Mouse (Mus musculus) heart, adult 9 months (tissue): ENCODE results near the gene Lgals3bp.
A peak's percentile ranks its signal among the peaks of the same experiment; 100 is the strongest.

Experiments
- DNase-seq, 2 experiments: peaks; one replicate each; pipeline ENCODE4 v3.0.0; 2022; ENCODE audit warnings: low spot score in 2 of 2

Gene Lgals3bp

DNA sequence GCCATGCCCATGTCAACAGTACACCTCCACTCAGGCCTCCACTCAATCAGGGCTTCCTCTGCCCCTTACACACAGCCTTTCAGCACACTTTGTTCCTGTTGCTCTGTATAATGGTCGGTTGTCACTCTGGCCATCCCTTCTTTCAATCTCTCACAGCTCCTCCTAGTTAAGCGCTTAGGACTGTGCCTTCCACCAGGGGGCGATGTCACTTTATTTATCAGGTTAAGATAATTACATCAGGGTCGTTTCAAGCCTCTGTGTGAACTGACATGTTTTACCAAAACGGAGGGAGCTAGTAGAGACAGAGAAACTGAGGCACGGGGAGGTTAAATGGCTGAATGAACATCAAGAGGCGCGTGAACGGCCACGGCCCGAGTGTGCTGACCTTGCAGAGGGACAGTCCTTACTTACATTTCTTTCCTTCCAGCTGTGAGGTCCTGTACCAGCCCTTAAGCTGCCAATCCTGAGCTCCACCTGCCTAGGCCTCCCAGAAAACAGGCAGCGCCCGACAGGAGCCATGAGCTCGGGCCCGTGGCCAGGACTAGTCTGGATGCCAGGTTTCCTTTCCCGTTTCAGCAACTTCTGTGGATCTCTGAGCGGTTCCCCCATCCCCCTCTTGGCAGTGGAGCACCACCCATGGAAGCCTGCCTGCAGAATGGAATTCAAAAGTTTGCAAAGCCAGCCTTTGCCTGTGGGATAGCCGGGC, 21.5 kb upstream of the Lgals3bp start:
- peak; percentile 76 to 86 for DNase-seq

DNA sequence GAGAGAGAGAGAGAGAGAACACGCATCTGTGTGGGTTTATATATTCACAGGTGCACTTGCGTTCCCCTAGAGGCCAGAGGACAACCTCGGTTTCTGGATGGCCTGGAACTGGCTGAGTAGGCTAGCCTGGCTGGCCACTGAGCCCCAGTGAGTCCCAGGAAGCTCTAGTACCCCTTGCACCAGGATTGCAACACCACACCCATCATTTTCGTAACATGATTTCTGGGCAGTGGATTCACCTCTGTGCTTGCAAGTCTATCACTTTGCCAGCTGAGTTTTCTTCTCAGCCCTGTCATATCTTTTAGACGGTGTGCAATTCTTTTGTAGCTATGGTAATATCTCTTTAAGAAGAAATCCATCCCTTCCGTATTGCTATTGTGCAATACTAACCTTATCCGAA, 18.4 kb upstream of the Lgals3bp start:
- no peak for DNase-seq

DNA sequence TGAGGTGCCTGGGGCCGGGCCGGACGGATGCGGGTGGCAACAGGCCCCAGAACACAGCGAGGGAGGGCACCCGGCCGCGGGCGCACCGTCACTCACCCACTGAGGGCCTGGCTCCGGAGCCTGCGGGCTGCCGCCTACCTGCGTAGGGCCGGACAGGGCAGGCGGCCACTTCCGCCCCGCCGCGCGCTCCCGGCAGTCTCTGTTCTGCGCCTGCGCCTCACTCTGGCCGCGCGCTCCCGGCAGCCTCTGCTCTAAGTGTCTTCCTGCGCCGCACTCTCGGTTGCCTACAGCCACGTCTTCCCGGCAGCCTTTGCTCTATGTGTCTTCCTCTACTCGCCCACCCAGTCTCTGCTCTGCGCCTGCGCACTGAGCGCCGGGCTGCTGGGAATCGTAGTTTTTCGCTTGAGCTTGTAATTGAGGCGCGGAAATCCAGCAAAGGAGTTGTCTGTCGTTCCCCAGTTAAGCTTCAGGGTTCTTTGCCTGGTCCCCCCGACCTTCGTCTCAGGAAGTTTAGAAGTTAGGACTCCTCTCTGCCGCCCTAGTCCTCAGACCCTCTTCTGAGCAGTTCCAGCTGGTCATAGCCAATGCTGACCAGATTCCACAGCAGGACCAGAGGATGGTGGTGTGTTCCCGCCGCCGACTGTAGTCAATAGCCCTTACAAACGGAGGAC, 17.1 kb upstream of the Lgals3bp start, which contains the start of gene Cant1:
Gene Cant1 (minus strand): TSS at position 253 of the 671 bp plus-strand sequence.
- DNase-seq, result peak; percentile 98 to 99

DNA sequence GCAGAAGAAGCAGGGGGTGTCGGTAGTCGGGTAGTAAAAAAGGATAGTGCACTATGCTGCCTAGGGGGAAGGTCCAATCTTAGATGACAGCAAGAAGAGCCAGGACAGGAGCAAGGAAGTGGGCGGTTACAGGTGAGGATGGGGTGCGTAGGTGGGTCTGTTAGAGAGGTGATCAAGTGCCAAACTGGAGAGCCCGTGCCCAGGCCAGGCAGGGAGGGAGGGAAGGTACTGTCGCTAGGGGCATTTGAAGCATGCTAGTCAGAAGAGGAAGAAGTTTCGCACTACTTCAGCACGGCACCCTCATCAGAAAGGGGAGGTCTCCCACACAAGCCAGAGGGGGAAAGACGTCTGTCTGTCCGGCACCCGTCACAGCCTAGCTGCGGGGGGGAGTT, 16.5 kb upstream of the Lgals3bp start:
- no peak for DNase-seq

DNA sequence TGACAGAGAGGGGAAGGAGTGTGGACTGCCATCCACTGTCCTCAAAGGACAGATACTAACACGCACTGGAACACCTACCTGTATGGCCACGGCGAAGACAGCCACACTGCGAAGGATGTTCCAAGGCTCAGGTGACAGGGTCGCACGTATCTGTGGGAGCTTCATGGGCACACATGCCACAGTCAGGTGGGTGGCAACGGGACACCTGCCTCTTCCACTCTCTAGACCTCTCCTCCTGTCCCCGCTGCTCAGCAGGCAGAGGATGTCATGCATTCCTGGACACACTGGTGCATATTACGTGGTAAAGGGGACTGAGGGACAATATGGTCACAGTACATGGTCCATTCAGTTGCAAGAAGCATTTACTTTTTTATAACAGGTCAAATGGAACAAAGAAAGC, 15.6 kb upstream of the Lgals3bp start:
- DNase-seq, result no peak

DNA sequence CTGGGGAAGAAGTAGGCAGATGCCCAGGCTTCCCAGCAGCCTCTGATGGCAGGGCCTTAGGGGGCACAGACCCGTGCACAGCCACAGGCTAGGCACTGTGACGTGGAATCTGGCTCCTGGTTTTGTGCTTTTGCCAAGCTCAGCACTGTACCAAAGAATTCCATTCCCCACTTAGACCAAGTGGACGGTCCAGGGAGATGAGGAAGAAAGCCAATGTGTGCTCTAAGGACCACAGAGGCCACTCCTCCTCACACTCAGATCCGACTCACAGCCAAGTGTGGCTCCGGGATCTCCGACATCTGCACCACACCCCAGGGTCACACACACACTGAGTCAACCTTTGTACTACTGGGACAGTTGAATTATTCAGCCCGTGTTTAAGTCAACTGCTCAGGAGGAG, 14.2 kb upstream of the Lgals3bp start:
- DNase-seq, result no peak

DNA sequence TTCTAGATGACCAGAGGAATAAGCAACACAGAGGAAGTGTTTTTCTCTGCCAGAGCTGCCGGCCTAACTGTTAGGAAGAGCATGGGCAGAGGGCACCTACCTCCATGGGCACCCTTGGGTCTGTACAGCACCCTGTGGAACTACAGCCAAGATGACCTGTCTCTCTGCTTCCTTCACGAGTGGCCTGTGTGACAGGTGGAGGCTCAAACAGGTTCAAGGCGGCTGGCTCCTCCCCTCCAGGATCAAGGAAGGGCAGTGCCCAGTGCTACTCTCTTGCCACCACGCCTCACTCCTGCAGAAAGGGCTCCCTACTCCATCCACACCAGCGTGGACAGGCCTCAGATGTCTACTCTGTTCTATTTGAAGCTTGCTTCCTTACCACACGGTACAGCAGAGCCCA, 13.7 kb upstream of the Lgals3bp start:
- no peak for DNase-seq

DNA sequence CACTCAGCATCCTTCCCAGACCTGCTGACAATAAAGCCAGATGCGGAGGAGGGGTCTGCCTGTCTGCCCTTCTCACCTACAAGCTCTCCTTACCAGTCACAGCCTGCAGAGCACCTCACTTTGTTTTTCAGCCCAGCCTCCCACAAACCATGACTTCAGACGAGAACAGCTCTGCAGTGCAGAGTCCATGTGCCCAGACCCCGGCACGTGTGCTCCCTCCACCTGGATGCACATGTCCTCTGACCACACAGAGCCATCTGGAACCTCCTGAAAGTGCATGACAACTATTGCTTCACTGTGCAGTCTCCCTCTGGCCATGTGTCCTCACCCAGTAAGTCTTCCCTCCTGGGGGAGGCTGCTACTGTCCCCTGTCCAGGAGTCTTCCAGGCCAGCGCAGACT, 12.4 kb upstream of the Lgals3bp start:
- no peak for DNase-seq

DNA sequence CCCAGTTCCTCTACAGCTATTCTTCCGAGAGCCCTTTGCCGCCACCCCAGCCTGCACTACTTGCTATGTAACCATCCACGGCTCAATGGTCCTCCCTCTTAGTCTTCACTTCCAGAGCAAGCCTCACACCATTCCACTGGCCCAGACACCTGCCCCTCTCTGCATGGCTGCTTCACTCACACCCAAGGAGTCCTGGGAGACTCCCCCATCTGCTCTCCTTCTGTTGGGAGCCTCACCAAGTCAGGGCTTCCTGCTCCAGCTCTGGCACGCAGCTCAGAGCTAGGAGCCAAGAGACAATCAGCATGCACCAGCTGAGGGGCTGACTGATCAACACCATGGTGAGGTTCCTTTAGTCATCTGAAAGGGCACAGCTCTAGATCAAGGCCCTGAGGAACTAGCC, 11.2 kb upstream of the Lgals3bp start:
- no peak for DNase-seq

DNA sequence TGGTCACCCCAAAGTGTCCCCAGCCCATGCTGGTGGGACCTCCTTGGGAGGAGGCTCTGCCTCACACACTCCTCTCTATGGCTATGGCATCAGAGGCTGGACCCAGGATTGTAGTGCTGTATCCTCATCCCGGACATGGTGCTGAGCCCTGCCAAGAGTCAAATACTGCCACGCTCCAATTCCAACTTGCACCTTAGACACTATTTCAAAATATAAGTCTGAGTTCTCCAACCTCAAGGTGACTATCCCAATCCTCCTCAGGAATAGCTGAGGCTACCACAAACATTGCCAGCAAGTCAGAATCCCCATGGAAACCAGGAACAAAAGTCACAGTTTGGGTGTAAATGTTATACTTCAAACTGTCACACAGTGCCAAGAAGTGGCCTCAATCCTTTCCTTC, 10.7 kb upstream of the Lgals3bp start:
- no peak for DNase-seq

DNA sequence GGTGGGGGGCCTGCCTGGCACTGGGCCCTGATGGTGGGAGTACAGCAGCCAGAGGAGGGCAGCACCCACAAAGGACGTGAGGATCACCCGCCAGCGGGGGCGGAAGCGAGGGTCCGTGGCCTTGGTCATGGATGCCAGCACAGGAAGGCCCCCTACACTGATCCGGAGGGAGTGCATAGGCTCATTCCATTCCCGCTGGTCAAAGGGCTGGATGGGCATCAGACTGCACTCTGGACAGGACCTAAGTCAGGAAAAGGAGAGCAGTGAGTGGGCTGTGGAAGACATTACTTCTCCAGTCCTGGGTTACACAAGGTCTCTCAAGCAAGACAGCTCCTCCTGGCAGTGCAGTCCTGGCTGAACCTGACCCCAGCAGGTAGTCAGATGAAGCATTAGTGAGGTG, 9.4 kb upstream of the Lgals3bp start:
- DNase-seq, result no peak

DNA sequence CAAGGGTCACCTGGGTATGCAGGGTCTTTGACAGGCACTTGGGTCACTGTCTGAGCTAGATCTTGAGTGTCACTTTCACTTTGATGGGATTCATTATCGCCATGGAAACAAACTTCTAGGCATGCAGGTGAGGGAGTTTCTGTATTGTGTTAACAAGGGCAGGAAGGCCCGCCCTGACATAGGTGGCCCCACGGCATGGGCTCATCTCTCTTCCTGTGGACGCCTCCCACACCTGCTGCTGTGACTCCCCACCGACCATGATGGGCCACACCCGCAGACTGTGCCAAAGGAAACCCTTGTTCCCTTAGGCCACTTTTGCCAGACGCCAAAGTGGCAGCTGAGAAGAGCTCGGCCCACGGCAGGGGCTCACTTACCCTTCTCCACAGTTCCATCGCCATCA, 8.6 kb upstream of the Lgals3bp start:
- DNase-seq, result no peak

DNA sequence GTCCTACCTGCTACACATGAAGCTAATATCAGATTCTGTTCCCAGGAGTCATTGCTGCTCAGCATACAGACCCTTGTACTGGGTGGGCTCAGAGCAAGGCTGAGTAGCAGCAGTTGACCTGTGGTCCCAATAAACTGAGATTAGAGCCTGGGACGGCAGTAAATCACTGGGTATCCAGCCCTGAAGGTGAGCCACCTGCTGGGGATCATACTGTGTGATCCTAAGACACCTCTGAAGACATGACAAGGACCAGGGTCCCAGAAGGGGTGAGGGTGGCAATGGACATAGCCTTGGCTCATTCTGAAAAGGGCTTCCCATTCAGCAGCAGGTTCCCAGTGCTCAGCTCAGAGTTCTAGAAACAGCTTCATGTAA, 8.2 kb upstream of the Lgals3bp start:
- no peak for DNase-seq

DNA sequence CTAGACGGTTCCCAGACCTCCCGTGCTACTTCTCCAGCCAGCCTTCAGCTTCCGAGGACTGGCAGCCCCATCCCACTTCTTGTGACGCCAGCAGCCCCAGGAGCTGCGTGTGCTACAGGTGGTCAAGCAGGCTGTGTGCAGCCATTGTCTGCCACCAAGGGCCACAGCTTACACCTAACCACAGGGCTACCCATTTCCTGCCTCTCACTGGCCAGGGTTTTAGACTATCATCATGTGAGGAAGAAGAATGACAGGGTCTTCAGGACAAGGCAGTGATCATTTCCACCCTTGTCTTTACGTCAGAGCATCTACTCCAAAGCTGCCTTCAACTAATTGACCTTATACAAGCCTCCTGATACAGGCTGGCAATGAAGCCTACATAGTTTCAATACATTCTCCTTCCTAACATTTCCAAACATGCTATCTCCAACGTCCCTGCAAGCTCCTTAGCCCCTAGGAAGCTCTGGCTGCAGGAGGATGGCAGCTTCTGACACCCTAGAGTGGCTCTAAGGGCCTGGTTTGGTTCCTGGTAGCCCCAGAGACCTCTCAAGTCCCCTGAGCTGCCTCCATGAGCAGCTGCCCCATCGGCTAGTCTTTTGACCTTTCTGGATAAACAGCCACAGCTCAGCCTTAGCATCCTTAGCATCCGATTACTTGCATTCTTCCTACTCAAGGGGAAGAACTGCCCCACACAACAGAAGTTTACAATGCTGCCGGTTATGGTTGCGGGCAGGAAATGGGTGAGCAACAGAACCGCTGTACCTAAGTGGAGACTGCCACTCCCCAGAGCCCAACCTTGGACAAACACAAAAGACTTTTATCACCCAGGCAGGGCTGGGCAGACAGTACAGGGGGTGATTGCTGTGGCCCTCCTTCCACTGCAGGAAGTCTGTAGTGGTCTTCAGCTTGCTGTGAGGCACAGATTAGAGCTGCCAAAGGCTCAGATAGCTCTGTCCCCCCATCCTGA, 7.5 kb upstream of the Lgals3bp start:
- no peak for DNase-seq

DNA sequence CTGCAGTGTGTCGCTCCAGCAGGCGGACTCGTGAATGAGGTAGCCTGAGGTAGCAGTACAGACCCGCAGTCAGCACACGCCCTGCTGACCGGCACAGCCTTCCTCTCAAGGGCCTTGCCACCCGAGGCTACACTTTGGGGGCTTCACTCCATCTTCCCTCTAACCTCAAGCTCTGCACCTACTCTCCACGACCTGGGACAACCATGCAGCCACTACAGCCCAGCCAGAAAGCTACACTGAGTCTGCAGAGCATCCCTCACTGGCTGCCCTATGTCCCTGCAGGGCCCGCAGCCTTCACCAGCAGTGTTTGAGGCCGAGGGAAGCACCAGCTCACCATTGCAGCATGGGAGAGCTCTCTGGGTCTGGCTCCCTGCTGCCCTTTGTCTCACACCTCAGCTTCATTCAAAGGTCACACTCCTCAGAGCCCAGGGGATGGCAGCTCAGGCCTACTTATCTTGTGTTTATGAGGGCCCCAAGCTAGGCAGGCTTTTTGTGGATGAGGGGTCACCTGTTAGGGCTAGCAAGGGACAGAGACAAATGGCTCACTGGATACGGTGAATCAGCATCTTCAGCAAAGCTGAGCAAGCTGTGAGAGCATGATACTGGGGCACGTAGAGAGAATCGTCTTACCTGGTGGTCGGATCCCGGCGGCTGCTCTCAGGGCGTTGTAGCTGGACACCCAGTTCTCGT, 6.3 kb upstream of the Lgals3bp start:
- DNase-seq, result no peak

DNA sequence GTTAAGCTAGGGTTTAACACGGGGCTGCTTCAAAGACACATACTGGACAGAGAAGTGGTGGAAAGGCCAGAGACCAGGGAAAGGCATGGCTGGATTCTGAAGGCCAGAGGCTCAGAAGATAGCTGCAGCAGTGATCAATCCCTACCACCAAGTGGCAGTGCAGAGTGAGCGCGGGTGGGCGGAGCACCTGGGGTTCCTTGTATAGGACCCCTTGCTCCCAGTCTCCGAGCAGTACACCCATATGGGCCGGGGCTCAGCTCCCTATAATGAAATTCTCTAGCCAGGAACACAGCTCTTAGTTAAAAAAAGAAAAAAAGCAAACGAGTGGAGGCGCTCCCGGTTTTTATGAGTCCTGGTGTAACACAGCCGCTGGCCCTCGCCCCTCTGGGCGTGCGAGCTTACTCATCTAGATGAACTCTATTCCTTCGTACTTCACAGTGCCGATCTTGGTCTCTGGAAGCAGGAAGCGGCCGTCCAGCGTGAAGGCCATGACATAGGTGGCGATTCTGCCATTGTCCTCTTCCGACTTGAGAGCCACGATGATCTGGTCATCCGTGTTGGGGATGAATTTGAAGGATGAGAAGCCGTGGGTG, 5.5 kb upstream of the Lgals3bp start:
- no peak for DNase-seq

DNA sequence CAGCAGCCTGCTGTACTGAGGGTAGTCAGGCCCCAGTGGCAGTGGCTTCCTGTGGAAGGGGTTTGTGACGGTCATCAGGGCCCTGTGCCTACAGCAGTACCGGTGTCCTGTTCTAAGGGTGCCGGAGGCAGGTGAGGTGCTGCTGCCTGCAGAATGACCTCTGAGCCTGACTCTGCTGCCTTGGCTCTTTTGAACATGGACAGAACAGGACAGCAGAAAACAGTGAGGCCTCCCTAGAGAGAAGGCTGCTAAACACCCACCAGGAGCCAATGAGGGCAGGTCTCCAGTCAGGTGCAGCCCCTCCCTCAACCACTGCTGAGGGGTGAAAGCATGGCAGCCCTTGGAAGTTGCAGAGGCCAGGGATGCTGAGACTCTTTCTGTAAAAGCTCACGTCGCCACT, 4.6 kb upstream of the Lgals3bp start:
- no peak for DNase-seq

DNA sequence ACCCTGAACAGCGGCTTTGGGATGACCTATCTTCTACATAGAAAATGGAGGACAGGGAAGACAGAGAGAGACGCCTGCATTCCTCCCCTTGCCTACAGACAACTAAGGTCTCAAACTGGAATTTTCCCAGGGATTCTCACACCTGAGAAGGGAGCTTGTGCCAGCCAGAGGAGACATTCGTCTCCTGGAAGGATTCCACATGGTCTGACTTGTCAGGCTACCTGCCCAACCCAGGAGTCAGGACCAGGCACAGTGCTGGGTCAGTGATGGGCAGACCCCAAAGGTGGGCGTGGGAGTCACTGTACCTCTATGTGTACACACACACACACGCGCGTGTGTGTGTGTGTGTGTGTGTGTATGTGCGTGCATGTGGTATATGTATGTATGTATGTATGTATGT, 3.4 kb upstream of the Lgals3bp start:
- DNase-seq, result no peak

DNA sequence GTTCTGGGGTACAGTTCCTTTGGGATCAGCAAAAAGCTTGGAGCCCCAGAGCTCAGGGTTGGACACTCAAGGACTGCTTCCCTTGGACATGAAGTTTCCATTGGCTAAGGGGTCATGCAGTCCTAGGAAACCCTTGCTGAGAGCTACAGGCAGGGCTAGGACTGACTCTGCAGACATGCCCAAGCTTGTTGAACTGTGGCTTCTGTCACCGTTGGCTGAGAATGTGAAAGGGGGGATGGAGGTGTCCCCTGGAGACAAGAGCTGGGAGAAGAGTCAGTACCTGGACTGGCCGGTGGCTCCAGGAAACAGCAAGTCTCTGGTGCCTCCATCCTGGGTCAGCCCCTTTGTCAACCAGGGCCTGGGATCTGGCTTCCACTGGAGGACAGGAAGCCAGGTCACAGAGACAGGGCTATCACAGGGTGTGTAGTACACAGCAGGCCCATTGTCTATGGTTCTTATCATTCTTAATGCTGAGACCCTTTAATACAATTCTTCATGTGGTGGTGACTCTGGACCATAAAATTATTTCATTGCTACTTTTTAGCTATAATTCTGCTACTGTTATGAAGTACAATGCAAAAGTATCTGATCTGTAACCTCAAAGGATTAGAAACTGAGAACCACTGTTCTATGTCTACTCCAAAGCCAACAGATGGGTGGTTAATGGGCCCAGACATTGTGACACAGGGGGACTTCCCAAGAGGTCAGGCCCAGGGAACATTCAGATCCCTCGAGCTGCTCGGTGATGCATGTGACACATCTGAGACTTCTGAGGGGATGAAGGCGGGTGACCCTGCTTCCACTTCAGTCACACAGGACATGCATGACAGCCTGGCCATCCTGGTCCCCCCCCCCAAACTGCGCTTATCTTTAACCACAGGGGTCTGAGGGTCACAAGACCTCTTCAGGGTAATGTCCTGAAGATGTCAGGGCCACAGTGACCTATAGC, 2.3 kb upstream of the Lgals3bp start:
- no peak for DNase-seq

DNA sequence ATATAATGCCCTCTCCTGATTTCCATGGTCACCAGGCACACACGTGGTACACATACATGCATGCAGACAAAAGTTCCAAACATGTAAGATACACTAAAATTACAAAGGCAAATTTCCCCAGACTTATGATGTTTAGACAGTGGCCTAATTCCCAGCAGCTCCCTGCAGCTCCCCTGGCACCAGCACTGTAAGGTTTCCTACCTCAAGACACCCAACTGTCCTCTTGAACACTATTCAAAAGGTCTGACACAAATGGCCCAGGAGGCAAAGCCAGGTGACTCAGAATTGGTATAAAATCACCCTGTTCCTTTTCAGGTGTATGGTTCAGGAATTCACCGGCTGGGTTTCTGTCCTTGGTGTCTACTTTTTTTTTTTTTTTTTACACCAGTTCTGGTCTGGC, 1.3 kb upstream of the Lgals3bp start:
- DNase-seq, result no peak
